Mouse (Mus musculus): ENCODE measurements at regions not wholly inside any gene's neighbourhood (a gene's known extent, or its start where the extent isn't known, plus 50 kb on each side); places are given as distances from the start of the nearest gene placed in this dataset.

DNA sequence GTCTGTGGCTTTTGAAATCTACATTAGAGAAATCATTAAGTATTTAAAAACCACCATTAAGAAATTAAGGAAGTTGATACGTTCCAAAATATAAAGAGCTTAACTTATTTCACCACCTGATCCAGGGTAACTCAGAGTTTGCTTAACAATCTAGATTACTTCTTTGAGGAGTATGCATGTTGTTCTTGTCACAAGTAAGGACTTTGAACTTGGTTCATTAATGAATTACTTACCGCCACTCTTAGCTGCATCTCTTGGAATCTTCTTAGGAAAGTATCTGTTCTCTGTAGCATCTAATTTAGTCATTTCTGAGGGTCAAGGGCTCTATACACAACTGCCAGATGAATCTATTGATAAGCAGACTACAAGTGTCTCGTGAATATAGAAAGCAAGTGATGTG lies 715.4 kb upstream of the Tbl1xr1 start:
- WGBS, result 70% methylated on average over 3 of the region's 3 CpGs
- no peak for DNase-seq (ENCODE audit: low read depth, low spot score)

DNA sequence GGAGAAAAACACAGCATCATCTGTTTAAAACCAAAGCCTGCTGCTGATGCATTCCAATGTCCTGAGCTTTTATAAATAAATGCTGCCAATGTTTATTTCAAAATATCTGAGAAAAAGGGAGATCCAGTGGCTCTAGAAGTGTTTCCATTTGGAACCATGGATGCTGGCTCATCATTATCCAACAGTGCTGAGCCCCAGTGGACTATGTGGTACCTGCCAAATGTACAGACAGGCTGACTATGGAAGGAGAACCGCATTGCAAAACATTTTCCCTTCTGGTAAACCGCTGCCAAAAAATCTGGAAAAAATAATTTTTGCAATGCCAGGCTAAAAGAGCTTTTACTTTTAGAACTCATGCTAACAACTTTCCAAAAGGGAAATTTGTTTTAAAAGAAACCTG lies 696.6 kb upstream of the Tbl1xr1 start:
- WGBS, result 68% methylated on average over 2 of the region's 2 CpGs
- no peak for DNase-seq (ENCODE audit: low read depth, low spot score)

DNA sequence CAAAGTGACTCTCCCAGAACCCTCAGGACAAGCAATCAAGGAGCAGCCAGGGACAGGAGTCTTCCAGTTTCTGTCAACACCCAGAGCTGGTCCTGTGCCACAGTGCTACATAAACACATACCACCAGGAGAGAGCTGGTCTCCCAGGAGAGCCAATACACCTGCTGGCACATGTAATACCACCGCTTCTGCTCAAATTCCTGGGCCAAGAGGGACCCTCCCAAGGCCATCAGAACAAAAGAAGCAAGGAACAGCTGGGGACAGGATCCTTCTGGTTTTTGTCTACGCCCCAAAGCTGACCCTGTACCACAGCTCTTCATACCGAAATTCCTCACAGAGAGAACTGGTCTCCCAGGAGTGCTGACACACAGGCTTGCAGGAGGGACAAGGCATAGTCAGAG lies 695.4 kb upstream of the Tbl1xr1 start:
- no peak for DNase-seq (ENCODE audit: low read depth, low spot score)
- 84% methylated on average over 3 of the region's 3 CpGs for WGBS

DNA sequence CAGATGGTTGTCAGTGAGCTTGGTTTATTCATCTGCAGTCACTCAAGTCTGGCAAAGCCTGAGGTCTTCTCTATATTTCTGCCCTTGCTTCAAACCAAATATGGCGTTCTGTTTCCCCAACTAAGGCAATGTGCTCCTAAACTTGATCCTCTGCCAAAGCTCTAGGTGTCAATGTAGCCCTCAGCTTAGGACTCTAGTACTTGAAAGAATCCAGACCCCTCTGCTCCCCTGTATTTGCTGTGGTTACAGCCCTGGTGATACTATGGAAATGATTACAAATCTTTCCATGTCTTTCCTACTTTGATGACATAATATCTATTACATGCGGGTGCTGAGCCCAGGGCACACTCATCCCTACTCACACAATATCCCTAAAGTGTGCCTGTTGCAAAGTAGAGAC lies 672.9 kb upstream of the Tbl1xr1 start:
- WGBS, result 80% methylated on average over 2 of the region's 2 CpGs
- DNase-seq (ENCODE audit: low read depth, low spot score), result no peak

DNA sequence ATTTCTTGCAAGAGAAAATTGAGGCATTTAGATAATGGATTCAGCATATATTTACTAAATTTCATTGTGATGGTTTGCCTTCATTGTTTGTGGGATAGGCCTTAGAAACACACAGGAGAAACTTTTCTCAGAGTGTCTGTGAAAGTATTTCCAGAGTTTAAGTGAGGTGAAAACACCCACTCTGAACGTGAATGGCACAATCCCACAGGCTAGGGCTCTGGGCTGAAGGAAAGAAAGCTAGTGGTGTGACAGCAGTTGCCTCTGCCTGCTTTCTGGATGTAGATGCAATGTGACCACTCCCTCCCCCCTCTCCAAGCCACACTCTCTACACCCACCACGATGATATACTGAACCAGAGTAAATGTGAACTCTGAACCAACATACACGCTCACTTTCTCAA lies 672.4 kb upstream of the Tbl1xr1 start:
- 50% methylated on average over 3 of the region's 3 CpGs for WGBS
- no peak for DNase-seq (ENCODE audit: low read depth, low spot score)

DNA sequence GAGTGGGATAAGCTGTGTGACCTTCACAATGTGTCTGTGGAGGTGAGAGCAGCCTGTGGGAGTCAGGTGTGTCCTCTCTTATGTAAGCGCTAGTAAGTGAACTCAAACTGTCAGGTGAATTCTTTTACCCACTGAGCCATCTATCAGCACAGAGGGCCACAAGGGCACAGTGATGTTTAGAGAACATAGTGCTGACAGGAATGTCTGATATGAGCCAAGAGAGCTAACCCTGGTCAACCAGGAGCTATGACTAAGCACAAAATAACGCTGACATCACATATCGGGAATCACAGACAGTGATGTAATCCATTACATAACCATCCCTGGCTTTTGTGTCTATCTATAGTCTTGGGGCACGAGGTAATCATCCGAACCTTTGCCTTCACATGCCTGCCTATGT lies 669.4 kb upstream of the Tbl1xr1 start:
- no peak for DNase-seq (ENCODE audit: low read depth, low spot score)
- WGBS, result 79% methylated on average over 5 of the region's 5 CpGs

DNA sequence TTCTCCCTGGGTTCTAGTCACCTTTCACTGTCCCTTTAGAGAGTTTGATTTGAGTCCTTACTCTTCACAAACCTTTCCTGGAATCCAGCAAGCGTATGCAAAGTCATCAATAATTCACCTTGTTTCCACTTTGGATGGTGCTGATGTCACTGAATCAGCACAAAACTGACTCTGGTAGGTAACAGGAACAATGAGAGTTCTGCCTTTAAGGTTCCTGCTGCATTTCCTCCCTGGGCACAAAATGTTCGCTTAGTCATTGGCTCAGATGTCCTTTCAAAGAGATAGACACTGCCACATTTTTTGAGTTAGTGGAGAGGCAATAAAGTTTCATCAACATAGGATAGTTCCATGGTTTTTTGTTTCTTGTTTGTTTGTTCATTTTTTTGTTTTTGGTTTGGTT lies 664.4 kb upstream of the Tbl1xr1 start:
- WGBS, result 83% methylated on average over 2 of the region's 2 CpGs
- DNase-seq (ENCODE audit: low read depth, low spot score), result no peak

DNA sequence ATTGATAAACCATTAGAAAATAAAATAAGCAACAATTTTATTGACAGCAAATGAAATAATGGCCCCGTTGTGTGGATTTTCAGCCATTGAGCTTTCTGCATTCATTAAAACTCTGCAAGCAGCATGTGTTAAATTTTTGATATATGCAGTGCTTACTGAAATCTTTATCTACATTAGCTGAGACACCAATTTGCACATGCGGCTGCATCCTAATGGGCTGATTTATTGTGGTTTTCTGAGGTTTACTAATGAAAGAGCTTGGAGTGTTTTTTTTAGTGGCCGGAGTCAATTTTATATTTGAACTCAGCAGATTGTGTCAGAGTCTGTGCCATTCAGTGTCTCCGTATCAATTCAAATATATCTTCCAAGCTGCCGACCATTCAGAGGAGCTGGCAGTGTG lies 653.3 kb upstream of the Tbl1xr1 start:
- WGBS, result 92% methylated on average over 5 of the region's 5 CpGs

DNA sequence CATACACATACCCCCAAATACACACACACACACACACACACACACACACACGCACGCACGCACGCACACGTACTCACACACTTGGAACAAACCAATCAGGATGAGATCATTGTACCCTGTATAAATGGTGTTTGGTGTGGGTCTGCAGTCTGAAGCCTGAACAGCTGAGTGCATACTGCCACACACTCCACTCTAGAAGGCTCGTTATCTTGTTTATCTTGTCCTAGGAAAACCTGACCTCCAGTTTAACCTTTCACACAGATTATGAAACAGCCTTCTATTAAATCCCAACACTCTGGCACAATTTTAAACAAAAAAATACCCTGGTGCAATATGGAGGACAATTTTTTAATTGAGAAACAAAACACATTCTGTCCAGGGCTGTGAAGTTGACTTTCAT lies 649.9 kb upstream of the Tbl1xr1 start:
- DNase-seq (ENCODE audit: low read depth, low spot score), result no peak
- 72% methylated on average over 6 of the region's 6 CpGs for WGBS

More for the DNA sequence above, 653.3 kb upstream of the Tbl1xr1 start:
- DNase-seq (ENCODE audit: low read depth, low spot score), result no peak

DNA sequence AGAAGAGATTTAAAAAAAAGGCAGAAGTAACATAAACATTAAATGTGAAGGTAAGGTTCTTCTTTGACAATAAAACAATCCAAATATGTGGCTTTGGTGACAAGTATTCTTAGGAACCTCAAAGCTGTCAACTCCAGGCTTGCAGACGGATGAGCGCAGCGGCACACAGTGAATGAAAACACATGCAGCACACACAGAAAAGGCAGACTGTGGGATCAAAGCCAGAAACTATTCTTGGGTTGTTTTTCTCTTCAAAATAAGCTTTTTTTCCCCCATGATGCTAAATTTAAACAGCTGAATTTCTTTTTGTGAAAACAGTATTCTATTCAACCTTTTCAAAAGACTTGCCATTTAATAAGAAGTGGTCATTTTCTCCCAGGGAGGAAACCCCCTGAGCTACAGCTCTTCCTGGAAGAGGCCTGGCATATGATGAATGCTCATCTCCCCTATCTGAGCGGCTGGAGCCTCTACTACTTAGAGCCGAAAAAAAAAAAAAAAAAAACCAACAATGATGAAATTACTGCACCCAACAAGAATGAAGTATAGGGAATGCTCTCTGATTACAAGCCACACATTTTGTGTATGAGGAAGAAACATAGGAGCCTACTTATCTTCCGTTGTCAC lies 648.9 kb upstream of the Tbl1xr1 start:
- DNase-seq (ENCODE audit: low read depth, low spot score), result no peak
- 71% methylated on average over 6 of the region's 6 CpGs for WGBS

DNA sequence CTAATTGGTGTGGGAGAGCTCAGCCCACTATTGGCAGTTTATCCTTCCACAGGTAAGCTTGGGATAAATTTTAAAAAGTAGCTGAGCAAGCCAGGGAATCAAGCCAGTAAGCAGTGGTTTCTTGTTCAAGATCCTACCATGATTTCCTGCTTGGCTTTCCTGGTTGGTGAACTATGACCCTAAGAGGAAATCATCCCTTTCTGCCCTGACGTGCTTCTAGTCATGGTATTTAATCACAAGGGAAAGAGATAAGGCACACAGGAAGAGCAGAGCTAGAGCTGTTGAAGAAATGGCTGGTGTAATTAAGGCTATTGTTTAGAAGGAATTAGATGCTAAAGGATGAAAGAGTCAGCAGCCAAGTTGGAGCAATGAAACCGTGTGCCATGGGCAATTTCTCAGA lies 648.3 kb upstream of the Tbl1xr1 start:
- DNase-seq (ENCODE audit: low read depth, low spot score), result no peak
- 37% methylated on average over 2 of the region's 2 CpGs for WGBS

DNA sequence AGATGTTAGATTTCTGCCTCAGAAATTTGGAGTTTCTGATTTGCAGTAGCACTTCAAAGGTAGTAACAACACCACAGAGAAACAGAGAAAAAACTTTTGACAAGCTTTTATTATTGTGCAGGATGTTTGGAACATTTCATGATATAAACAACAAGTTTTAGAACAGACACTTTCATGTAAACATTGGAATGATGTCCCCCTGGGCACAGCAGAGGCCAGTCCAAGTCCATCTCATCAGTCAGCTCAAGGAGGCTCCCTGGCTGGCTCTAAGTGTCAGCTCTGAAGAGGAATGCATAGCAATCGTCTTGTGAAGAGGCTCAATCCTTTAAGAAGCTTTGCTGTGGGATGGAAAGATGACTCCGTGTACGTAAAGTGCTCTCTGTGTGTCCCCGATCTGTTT lies 612.2 kb upstream of the Tbl1xr1 start:
- WGBS, result 68% methylated on average over 4 of the region's 4 CpGs
- no peak for DNase-seq (ENCODE audit: low read depth, low spot score)

DNA sequence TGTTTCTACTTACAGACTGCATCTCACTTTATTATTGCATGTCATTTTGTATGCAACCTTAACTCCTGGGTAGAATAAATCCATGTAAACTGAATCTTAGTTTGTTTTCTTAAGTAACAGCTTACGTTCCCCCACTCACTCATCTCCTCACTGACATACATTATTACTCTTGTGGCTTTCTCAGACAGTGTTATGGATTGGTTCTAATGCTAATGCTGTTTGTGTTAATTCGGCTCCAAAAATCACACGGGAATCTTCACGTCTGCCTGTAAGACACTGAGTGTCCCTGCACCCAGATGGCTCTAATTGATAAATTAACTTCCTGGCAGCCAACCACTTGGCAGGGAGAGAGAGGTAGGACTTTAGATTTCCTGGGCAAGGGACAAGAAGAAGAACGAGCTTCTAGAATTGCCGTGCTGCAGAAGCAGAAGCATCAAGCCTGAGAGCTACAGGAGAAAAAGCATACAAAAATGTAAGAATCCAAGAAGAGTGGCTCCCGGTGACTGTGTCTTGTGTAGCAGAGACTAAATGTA lies 610.3 kb upstream of the Tbl1xr1 start:
- no peak for DNase-seq (ENCODE audit: low read depth, low spot score)
- WGBS, result 64% methylated on average over 7 of the region's 7 CpGs

DNA sequence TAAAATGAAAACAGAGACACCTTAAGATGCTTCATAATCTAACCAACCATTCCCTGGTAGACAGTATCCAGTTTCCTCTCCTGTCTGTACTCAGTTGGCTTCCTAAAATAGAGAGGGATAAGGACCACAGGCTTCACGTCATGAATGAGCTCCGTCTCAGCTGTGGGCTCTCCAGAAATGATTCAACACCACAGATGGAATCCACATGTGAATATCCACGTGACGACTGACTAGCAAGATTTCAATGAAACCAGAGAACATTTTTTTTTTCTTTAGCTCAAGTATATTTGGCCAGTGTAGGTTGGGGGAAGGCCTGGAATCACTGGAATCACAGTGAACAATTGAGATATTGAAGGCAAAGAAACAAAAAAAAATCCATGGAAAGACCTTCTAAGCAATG lies 599.1 kb upstream of the Tbl1xr1 start:
- WGBS, result 84% methylated on average over 4 of the region's 4 CpGs

DNA sequence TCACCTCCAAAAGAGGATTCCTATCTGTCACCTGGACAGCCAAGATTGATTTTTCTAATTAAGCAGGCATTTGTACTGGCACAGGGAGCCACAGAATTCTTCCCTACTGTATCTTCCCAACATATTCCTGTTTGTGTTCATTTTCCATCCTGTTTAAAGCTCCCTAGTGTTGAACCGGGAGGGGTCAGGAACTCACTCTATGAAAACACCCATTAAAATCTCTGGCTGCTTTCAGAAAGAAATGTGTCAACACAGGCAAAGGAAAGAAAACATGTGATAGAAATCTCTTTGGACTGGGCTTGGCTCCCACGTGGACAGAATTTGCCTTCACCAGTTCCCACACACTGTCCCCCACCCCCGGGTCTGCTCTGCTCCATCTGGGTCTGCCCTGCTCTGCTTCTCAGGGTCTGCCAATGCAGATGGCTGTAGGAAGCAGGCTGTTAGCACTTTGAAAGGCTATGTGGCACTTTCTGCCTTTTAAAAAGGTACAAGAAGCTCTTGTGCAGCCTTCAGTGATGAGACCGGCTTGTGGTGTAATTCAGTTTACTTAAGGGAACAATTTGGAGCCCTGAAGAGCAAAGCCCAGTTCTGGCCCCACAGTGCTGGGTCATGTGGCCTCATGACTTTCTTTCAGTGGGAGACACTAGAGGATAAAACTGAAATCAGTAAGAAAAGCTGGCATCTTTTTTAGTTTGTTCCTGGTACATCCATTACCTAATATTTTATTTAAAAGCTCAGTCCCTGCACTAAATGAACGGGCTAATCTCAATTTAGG lies 597.2 kb upstream of the Tbl1xr1 start:
- 26% methylated on average over 5 of the region's 5 CpGs for WGBS
- DNase-seq (ENCODE audit: low read depth, low spot score), result peak; percentile 7

More for the DNA sequence above, 599.1 kb upstream of the Tbl1xr1 start:
- DNase-seq (ENCODE audit: low read depth, low spot score), result no peak

DNA sequence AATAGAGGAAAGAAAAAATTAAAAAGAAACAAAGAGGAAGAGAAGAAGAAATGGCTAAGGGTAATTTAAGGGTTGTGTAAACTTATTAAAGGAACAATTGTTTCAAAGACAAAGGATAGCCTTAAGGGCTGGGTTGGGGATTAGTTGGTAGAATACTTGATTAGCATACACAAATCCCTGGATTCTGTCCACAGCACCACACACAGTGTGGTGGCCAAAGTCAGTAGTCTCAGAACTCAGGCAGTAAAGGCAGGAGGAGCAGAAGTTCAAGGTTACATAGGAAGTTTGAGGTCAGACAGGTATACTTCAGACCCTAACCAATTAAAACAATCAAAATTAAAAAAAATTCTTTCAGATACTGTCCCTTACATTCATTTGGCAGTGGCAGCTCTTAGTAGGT lies 596.6 kb upstream of the Tbl1xr1 start:
- no peak for DNase-seq (ENCODE audit: low read depth, low spot score)

DNA sequence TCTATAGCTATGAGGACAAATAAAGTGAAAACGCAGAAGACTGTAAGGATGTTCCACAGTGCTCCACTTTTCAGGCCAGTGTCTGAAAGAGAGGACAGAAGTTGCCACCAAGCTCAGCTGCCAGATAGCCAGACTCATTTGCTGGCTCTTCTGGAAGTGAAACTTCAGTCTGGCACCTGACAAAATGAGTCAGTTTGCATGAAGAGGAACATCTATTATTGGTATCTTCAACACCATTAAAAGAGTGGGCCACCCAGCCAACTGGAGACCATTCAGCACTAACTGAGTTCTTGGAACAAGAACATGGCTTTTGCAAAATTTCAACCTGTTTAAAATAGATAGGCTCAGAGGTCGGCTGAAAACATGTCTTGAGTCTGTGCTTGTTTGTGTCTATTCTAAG lies 592.4 kb upstream of the Tbl1xr1 start:
- no peak for DNase-seq (ENCODE audit: low read depth, low spot score)
- WGBS, result 77% methylated on average over 2 of the region's 2 CpGs

DNA sequence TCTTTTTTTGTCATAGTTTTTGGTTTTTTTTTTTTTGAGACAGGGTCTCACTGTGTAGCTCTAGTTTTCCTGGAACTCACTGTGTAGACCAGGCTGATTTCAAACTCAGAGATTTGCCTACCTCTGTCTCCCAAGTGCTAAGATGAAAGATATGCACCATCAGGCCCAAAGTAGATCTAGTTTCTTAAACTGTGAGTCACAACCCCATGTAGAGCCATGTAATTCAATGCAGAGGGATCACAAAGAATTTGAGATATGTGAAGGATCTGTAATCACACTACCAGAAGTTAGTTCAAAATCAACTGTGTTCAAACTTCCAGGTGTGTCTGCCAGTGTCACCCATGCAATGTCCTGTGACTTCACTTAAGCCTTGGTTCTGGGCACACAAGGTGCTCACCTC lies 591.0 kb upstream of the Tbl1xr1 start:
- DNase-seq (ENCODE audit: low read depth, low spot score), result no peak

DNA sequence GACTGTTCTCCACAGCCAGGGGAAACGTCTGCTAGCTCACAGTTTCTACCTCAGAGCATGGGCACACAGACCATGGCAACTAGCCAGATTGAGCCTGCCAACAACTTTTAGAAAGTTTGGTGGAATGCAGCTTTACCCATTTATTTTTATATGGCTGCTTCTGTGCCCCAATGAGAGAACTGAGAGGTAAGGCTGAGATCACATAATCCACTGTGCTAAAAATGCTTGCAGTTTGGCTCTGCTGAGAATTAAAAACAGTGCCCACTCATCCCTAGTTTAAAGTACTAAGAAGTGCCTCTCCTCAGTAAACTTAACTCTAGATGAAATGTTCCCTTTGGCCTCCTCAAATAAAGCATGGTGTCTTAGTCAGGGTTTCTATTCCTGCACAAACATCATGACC lies 586.9 kb upstream of the Tbl1xr1 start:
- WGBS, result 66% methylated on average over 1 of the region's 1 CpGs
- DNase-seq (ENCODE audit: low read depth, low spot score), result no peak

DNA sequence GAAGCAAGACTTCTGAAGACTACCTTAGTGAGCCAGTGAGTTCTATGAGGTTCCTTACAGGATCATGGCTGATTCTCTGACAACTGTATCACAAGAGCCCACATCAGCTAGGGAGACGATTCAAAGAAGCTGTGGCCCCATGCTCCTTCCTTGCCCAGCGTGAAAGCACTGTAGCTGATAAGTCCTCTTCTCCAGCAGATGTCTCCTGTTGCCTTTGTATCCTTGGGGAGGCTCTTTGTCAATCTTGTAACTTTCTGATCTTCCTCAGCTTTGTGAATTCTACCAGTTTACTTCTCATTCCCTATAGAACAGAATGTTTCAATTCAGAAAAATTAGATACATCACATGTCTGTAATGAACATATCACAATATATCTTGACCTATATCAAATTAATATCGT lies 584.0 kb upstream of the Tbl1xr1 start:
- no peak for DNase-seq (ENCODE audit: low read depth, low spot score)
- WGBS, result 70% methylated on average over 3 of the region's 3 CpGs

DNA sequence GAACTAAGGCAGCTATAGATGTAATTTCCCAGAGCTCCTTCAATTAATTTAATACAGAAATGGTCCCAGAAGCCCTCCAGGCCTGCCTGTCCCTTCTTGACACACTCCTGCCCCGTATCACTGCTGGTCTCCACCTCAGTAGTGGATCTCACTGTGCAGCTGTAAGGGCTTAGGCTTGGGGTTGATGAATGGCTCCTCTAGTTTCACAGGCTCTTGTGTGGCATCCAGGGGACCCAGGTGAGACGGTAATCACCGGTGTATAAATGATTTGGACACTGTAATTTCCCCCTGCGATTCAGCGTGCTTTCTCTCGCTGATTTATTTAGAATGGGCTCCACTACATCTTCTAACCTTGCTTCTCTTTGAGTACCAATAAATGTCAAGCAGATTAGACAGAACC lies 583.1 kb upstream of the Tbl1xr1 start:
- no peak for DNase-seq (ENCODE audit: low read depth, low spot score)
- 84% methylated on average over 6 of the region's 6 CpGs for WGBS

DNA sequence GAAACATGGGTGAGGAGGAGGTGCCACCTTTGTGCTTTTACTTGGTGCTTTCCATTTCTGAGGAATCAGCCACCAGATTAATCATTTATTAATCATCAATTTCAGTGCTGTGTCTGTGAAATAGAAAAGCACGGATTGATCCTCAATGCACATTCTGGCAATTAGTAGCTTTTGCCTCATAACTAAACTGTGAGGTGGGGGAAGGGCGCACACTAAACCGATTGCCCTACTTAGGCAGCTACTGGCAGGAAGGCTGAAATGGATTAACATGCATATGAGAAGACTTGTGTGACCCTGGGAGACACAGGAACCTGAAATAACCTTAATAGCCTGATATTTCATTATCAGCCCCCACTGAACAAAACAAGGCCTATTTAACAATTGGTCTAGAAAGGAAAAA lies 581.5 kb upstream of the Tbl1xr1 start:
- WGBS, result 83% methylated on average over 3 of the region's 3 CpGs

More for the DNA sequence above, 581.5 kb upstream of the Tbl1xr1 start:
- no peak for DNase-seq (ENCODE audit: low read depth, low spot score)

All from large intestine, adult 2 months (tissue).